Mouse (Mus musculus): ENCODE results near the gene Tmc7. TPM values are rescaled to one million over a fixed set of nuclear protein-coding genes. Genes with fewer than 3 reads are reported as not detected.

Tmc7 gene
- polyA plus RNA-seq, 1 experiment = 90.3 TPM

GRCm38 (mm10) chr7:118491431-118492147, 92.9 kb downstream of the Tmc7 start, which contains the start of gene Itpripl2:
Gene Itpripl2, minus strand, starts transcription at chr7:118491975.
- Histone ChIP-seq H3K4me1 (ENCODE audit: control insufficient read depth, insufficient read depth, low read length) (peaks cover 19% of the 10 kb centered on the region), H3K4me3 (ENCODE audit: control insufficient read depth, low read depth, low read length) (peak within 1 kb of the TSS; percentile 79), H3K27ac (ENCODE audit: control insufficient read depth, insufficient read depth, low read depth, low read length) (peak within 1 kb of the TSS; percentile 35), H3K36me3 (ENCODE audit: control insufficient read depth, insufficient read depth, low read length) (no peaks in the 10 kb centered on the region), H3K27me3 (ENCODE audit: control insufficient read depth, insufficient read depth, low read length) (peaks cover 3% of the 10 kb centered on the region; the same call in 1 of the 2 replicates)
- TF ChIP-seq CTCF (IDR thresholded peaks at IDR 0.05; ENCODE audit: control insufficient read depth, insufficient read depth, insufficient replicate concordance, low read depth, low read length) = no peak
- TF ChIP-seq POLR2A (IDR thresholded peaks at IDR 0.05; ENCODE audit: control insufficient read depth, low read depth, low read length) = no peak

- Histone ChIP-seq H3K4me3 (ENCODE audit: control insufficient read depth, low read depth, low read length) (peak overlapping the region; percentile 79), H3K36me3 (ENCODE audit: control insufficient read depth, insufficient read depth, low read length) (no peaks in the 10 kb centered on the region), H3K4me1 (ENCODE audit: control insufficient read depth, insufficient read depth, low read length) (peaks cover 19% of the 10 kb centered on the region), H3K27me3 (ENCODE audit: control insufficient read depth, insufficient read depth, low read length) (peaks cover 3% of the 10 kb centered on the region; the same call in 1 of the 2 replicates), H3K27ac (ENCODE audit: control insufficient read depth, insufficient read depth, low read depth, low read length) (no peak overlapping the region)
- TF ChIP-seq CTCF (IDR thresholded peaks at IDR 0.05; ENCODE audit: control insufficient read depth, insufficient read depth, insufficient replicate concordance, low read depth, low read length) (no peak), POLR2A (IDR thresholded peaks at IDR 0.05; ENCODE audit: control insufficient read depth, low read depth, low read length) (no peak)
Observed at GRCm38 (mm10) chr7:118490666-118491430, 93.7 kb downstream of the Tmc7 start.

DNA sequence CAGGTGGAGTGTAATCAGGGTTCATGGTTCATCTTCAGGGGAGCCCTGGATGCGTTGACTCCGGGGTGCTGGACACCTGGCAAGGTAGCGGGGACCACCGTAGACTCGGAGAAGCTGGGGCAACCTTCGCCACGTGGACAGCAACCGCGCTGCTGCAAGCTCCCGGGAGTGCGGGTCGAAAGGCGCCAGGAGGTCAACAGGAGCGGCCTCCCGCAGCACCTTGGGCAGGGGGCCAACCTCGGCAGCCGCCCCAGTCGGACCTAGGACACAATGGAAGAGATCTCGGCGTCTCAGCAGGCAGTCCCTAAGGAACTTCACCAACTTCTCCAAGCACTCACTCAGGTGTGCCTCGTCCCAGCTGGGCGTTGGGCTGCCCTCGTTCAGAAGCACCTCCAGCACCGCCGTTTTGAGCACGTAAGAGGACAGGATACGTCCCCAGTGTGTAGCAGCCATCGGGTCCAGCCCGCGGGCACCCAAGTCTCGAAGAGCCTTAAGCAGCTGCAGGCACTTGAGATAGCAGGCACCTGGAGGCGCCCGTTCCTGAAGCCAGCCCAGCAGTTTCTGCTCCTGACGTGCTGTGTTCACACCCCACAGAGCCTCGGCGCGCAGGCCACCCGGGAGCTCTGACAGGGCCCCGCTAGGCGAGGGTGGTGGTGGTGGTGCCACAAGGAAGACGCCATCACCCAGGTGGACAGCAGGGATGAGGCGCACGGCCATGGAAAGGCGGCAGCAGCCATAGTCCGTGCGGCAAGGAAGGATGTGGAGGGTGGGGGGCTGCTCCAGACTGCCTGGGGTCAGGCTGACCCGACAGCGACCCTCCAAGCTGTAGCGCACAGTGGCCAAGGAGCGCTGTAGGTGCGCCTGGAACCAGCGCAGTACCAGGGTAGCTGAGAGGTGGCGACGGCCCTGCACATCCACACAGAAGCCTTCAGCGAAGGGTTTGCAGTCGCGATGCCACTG, 94.5 kb downstream of the Tmc7 start:
- Histone ChIP-seq H3K4me1 (ENCODE audit: control insufficient read depth, insufficient read depth, low read length) (peaks cover 19% of the 10 kb centered on the region), H3K36me3 (ENCODE audit: control insufficient read depth, insufficient read depth, low read length) (no peaks in the 10 kb centered on the region), H3K27me3 (ENCODE audit: control insufficient read depth, insufficient read depth, low read length) (peaks cover 3% of the 10 kb centered on the region; the same call in 1 of the 2 replicates), H3K27ac (ENCODE audit: control insufficient read depth, insufficient read depth, low read depth, low read length) (no peak overlapping the region), H3K4me3 (ENCODE audit: control insufficient read depth, low read depth, low read length) (peak overlapping the region; percentile 79)
- TF ChIP-seq POLR2A (IDR thresholded peaks at IDR 0.05; ENCODE audit: control insufficient read depth, low read depth, low read length) (no peak), CTCF (IDR thresholded peaks at IDR 0.05; ENCODE audit: control insufficient read depth, insufficient read depth, insufficient replicate concordance, low read depth, low read length) (no peak)

DNA sequence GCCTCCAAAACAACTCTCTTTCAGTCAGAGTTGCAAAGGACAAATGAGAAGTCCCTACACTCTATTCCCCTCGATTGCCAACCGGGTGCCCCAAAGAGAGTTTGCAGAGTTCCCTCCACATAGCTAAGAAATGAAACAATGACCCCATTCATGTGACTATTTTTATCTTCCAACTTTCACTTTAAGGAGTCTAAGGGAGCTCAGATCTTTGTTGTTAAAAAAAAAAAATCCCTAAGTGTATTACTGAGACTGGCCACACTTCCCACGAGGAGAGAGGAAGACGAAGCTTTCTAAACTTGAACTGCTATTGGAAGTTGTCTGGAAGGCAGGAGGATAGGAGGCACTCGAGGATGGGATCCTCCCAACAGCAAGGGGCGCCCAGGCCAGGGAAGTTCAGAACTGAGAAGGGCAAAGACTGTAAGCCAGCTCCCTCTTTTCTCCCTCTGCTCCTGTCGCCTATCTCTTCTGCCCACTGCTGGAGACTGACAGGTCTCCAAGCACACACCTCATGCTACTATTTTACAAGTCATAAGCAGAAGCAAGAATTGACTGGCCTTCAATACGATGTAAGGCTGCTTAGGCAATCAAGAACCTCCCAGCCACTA, 96.4 kb downstream of the Tmc7 start:
- Histone ChIP-seq H3K4me3 (ENCODE audit: control insufficient read depth, low read depth, low read length) (no peak overlapping the region), H3K4me1 (ENCODE audit: control insufficient read depth, insufficient read depth, low read length) (peaks cover 19% of the 10 kb centered on the region), H3K36me3 (ENCODE audit: control insufficient read depth, insufficient read depth, low read length) (no peaks in the 10 kb centered on the region), H3K27ac (ENCODE audit: control insufficient read depth, insufficient read depth, low read depth, low read length) (no peak overlapping the region), H3K27me3 (ENCODE audit: control insufficient read depth, insufficient read depth, low read length) (peaks cover 3% of the 10 kb centered on the region; the same call in 1 of the 2 replicates)
- no peak for TF ChIP-seq CTCF (IDR thresholded peaks at IDR 0.05; ENCODE audit: control insufficient read depth, insufficient read depth, insufficient replicate concordance, low read depth, low read length)
- TF ChIP-seq POLR2A (IDR thresholded peaks at IDR 0.05; ENCODE audit: control insufficient read depth, low read depth, low read length) = no peak

DNA sequence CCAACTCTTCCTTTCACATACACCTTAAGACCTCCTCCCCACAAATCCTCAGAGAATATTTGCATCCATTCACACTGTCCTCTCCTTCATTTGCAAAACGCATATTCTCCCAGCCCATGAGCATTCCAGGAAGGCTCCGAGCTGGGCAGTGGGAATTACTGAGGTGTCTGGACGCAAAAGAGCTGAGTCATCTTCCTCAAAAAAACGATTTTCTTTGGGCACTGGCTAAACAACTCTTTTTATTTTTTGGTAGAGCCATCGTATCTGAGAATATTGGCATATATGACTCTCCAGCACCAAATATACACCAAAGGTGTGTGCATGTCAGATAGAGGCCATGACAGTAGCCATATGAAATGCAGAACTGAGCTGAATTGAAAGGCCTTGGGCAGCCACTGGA, 97.6 kb downstream of the Tmc7 start:
- no peak overlapping the region for H3K27ac ChIP-seq (ENCODE audit: control insufficient read depth, insufficient read depth, low read depth, low read length)
- peaks cover 19% of the 10 kb centered on the region for H3K4me1 ChIP-seq (ENCODE audit: control insufficient read depth, insufficient read depth, low read length)
- TF ChIP-seq CTCF (IDR thresholded peaks at IDR 0.05; ENCODE audit: control insufficient read depth, insufficient read depth, insufficient replicate concordance, low read depth, low read length) = no peak
- TF ChIP-seq POLR2A (IDR thresholded peaks at IDR 0.05; ENCODE audit: control insufficient read depth, low read depth, low read length) = no peak
- peaks cover 3% of the 10 kb centered on the region; the same call in 1 of the 2 replicates for H3K27me3 ChIP-seq (ENCODE audit: control insufficient read depth, insufficient read depth, low read length)
- H3K36me3 ChIP-seq (ENCODE audit: control insufficient read depth, insufficient read depth, low read length) = no peaks in the 10 kb centered on the region
- no peak overlapping the region for H3K4me3 ChIP-seq (ENCODE audit: control insufficient read depth, low read depth, low read length)

Other genes with a start within 250 kb of the Tmc7 start
- 2.1 and 2.2 TPM in 2 replicates for gene Syt17, start 136.5 kb downstream of the Tmc7 start, polyA plus RNA-seq (2012; rRNA removed)
- 0.49 and 0.57 TPM in 2 replicates for gene Itpripl2, start 92.8 kb downstream of the Tmc7 start, polyA plus RNA-seq (2012; rRNA removed)
- gene Coq7, start 51.4 kb downstream of the Tmc7 start, polyA plus RNA-seq (2012; rRNA removed) = 23.7 and 25.5 TPM in 2 replicates
- gene Tmc5, start 12.6 kb upstream of the Tmc7 start, polyA plus RNA-seq (2012; rRNA removed) = 72.4 and 74.2 TPM in 2 replicates
- 162 and 164 TPM in 2 replicates for gene Gde1, start 121.0 kb upstream of the Tmc7 start, polyA plus RNA-seq (2012; rRNA removed)
- gene Ccp110, start 127.8 kb upstream of the Tmc7 start, polyA plus RNA-seq (2012; rRNA removed) = 45.0 and 59.8 TPM in 2 replicates
- 27.0 and 29.5 TPM in 2 replicates for gene Vps35l, start 155.5 kb upstream of the Tmc7 start, polyA plus RNA-seq (2012; rRNA removed)

Data from testis, adult 2 months (tissue).